Mouse (Mus musculus) neural tube, embryonic 11.5 days (tissue): ENCODE results near the gene Usp30. TPM values are rescaled to one million over a fixed set of nuclear protein-coding genes. Genes with fewer than 3 reads are reported as not detected.

Experiments used
- ATAC-seq: fragments of 200-750 bp; cut with Nextera tagmentation; 2 replicates; pipeline ENCODE4 v1.8.0; 2017; ENCODE audit warnings: moderate number of reproducible peaks, mild to moderate bottlenecking, moderate TSS enrichment, moderate library complexity; ENCODE audit not compliant: insufficient read depth, low FRiP score, low TSS enrichment
- DNase-seq: peaks from one replicate; pipeline ENCODE4 v3.0.0-alpha.2; 2015; ENCODE audit warnings: low spot score
- H3K27ac ChIP-seq: fragments of 300-500 bp; sonication (generic); 2 replicates; pipeline ENCODE4 v1.5.1; 2014; ENCODE audit warnings: low read depth, mild to moderate bottlenecking, low read length
- H3K27me3 ChIP-seq: fragments of 300-500 bp; sonication (generic); 2 replicates; pipeline ENCODE4 v1.6.1; 2014; ENCODE audit warnings: mild to moderate bottlenecking, low read length, mixed read lengths; ENCODE audit not compliant: control insufficient read depth, insufficient read depth
- H3K36me3 ChIP-seq: fragments of 300-500 bp; sonication (generic); 2 replicates; pipeline ENCODE4 v1.6.1; 2014; ENCODE audit warnings: mild to moderate bottlenecking, low read length, moderate library complexity, mixed read lengths; ENCODE audit not compliant: control insufficient read depth, insufficient read depth
- H3K4me1 ChIP-seq: fragments of 300-500 bp; sonication (generic); 2 replicates; pipeline ENCODE4 v1.6.1; 2014; ENCODE audit warnings: low read length, mixed read lengths; ENCODE audit not compliant: control insufficient read depth, insufficient read depth
- H3K4me2 ChIP-seq: fragments of 300-500 bp; sonication (generic); 2 replicates; pipeline ENCODE4 v1.6.1; 2014; ENCODE audit warnings: low read depth, mild to moderate bottlenecking, moderate library complexity
- H3K4me3 ChIP-seq: fragments of 300-500 bp; sonication (generic); 2 replicates; pipeline ENCODE4 v1.5.1; 2014; ENCODE audit warnings: low read depth, low read length
- H3K9ac ChIP-seq: fragments of 300-500 bp; sonication (generic); 2 replicates; pipeline ENCODE4 v1.6.1; 2014; ENCODE audit warnings: mild to moderate bottlenecking, low read length
- H3K9me3 ChIP-seq: fragments of 300-500 bp; sonication (generic); 2 replicates; pipeline ENCODE4 v1.6.1; 2016; ENCODE audit warnings: low read length; ENCODE audit not compliant: control insufficient read depth
- WGBS: fragments of 180-500 bp; shearing (Covaris S2); extraction: QIAGEN DNeasy Blood & Tissue Kit; methylation state at CpG from one replicate; pipeline ENCODE4 v1.1.7; 2014; 5-methylcytosine and 5-hydroxymethylcytosine counted together
- polyA plus RNA-seq: library from polyadenylated mRNA; unstranded; fragments of >200 nt; fragmentation: Nextera tagmentation; extraction: Ambion mirVana; gene quantifications from 2 replicates; pipeline ENCODE4 v1.2.1, GENCODE M21; 2014

Gene Usp30
- polyA plus RNA-seq, 1 experiment from 2014 or later = 14.5 TPM

- 76% methylated on average over 7 of the region's 7 CpGs for WGBS
- Histone ChIP-seq H3K9me3 (no peaks in the 10 kb centered on the region), H3K4me2 (no peak overlapping the region), H3K27me3 (no peaks in the 10 kb centered on the region), H3K27ac (no peak overlapping the region), H3K4me3 (no peak overlapping the region), H3K9ac (no peak overlapping the region), H3K4me1 (0 out of 2 replicates have a peak, but pooled peaks cover 9% of the 10 kb centered on the region), H3K36me3 (no peaks in the 10 kb centered on the region)
- ATAC-seq (no peak), DNase-seq (no peak)
These were observed 108.2 kb downstream of the Usp30 start for GRCm38 (mm10) chr5:114173458-114173857.

- H3K4me1 ChIP-seq = 0 out of 2 replicates have a peak, but pooled peaks cover 9% of the 10 kb centered on the region
These were observed 108.8 kb downstream of the Usp30 start for GRCm38 (mm10) chr5:114173877-114174581.

More at GRCm38 (mm10) chr5:114173877-114174581, 108.8 kb downstream of the Usp30 start:
- DNase-seq (no peak), ATAC-seq (no peak)
- Histone ChIP-seq H3K9ac (no peak overlapping the region), H3K27me3 (no peaks in the 10 kb centered on the region), H3K4me3 (no peak overlapping the region), H3K27ac (no peak overlapping the region), H3K9me3 (no peaks in the 10 kb centered on the region), H3K4me2 (no peak overlapping the region), H3K36me3 (no peaks in the 10 kb centered on the region)
- 39% methylated on average over 15 of the region's 16 CpGs for WGBS

Other genes starting within 250 kb of the Usp30 start
- gene Selplg, start 232.8 kb upstream of the Usp30 start, polyA plus RNA-seq = 1.7 and 2.8 TPM in 2 replicates
- gene Coro1c, start 156.7 kb upstream of the Usp30 start, polyA plus RNA-seq = 256 and 297 TPM in 2 replicates
- gene Ssh1, start 71.6 kb upstream of the Usp30 start, polyA plus RNA-seq = 23.9 and 24.5 TPM in 2 replicates
- gene Dao, start 61.8 kb upstream of the Usp30 start, polyA plus RNA-seq = not detected in 2 replicates
- 27.3 and 32.9 TPM in 2 replicates for gene Svop, start 26.1 kb downstream of the Usp30 start, polyA plus RNA-seq
- 12.8 and 13.1 TPM in 2 replicates for gene Alkbh2, start 62.8 kb downstream of the Usp30 start, polyA plus RNA-seq
- 26.6 and 28.0 TPM in 2 replicates for gene Ung, start 64.9 kb downstream of the Usp30 start, polyA plus RNA-seq
- 0.82 and 1.8 TPM in 2 replicates for gene Acacb, start 81.1 kb downstream of the Usp30 start, polyA plus RNA-seq
- gene Foxn4, start 208.3 kb downstream of the Usp30 start, polyA plus RNA-seq = 1.7 and 1.9 TPM in 2 replicates
- 0.26 and 0.42 TPM in 2 replicates for gene Myo1h, start 223.7 kb downstream of the Usp30 start, polyA plus RNA-seq